Comparison of ENCODE assay signal across 17 mouse cellular contexts in the genomic region with DNA sequence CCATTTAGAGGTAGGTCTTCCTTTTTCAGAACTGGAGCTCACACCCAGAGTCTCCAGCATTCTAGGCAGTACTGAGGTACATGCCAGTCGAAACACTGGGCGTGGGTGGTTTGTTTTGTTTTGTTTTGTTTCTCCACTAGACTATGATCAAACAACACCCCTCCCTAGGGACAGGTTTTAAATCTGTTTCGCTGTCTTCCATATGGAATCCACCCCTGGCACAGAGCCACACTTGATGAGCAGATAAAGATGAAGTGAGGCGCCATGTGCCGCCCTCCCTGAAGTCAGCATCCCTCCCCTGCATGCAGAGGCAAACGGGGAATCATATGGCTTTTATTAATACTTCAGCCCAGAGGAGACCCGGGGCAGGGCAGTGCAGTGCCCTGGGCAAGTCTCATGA. TPM values are rescaled to one million over a fixed set of nuclear protein-coding genes. Genes with fewer than 3 reads are reported as not detected.
A peak's percentile ranks its signal among the peaks of the same experiment; 100 is the strongest.
DNase-seq lines count a peak whose midpoint lies in the region; ATAC-seq and TF ChIP-seq lines count a peak whose summit lies in the region.
"Had no signal": no experiment of that assay in that cellular context is flagged by ENCODE, and none has a peak within 500 bp of the region (broad histone marks: within the 10 kb centered on the region; RNA-seq: fewer than 3 reads in every experiment).

No protein-coding gene starts in this region.

- H3K79me2 ChIP-seq in myocyte (ENCODE audit: control insufficient read depth, insufficient read depth), result no peaks in the 10 kb centered on the region

- no peak overlapping the region for H3ac ChIP-seq in myocyte (ENCODE audit: control insufficient read depth, insufficient read length)

- H3K4me3 ChIP-seq in hindbrain, embryonic 13.5 days, result no peak overlapping the region
- no peak overlapping the region for H3K4me3 ChIP-seq in hindbrain, embryonic 10.5 days
- no peak overlapping the region for H3K4me3 ChIP-seq in myocyte
- H3K4me3 ChIP-seq: limb, embryonic 15.5 days; megakaryocyte, embryonic 14.5 days had no signal

- WGBS in hindbrain, embryonic 13.5 days, result 50% methylated on average over 7 of the region's 7 CpGs
- WGBS in hindbrain, embryonic 10.5 days, result 61% methylated on average over 7 of the region's 7 CpGs

- H3K4me1 ChIP-seq in hindbrain, embryonic 13.5 days (replicated peaks), result peaks cover 11% of the 10 kb centered on the region
- H3K4me1 ChIP-seq in hindbrain, embryonic 10.5 days (replicated peaks), result peaks cover 15% of the 10 kb centered on the region; the same call in 1 of the 2 replicates

- no peak for ATAC-seq in hindbrain, embryonic 13.5 days (ENCODE audit: low FRiP score)
- no peak for ATAC-seq in monocyte, adult 5-6 weeks (replicated peaks; ENCODE audit: insufficient number of reproducible peaks, low FRiP score, low TSS enrichment, poor library complexity, severe bottlenecking)

- no peak for TF ChIP-seq POLR2A in myocyte (IDR thresholded peaks at IDR 0.05; ENCODE audit: insufficient read length, low read depth)

- 0 out of 2 replicates have a peak overlapping the region, but pooled peaks have one; percentile 4 for H3K4me2 ChIP-seq in hindbrain, embryonic 13.5 days
- peak overlapping the region; percentile 38 for H3K4me2 ChIP-seq in myocyte (ENCODE audit: low read depth)
- H3K4me2 ChIP-seq: limb, embryonic 15.5 days; lung, embryonic 14.5 days had no signal

- H3K27me3 ChIP-seq in hindbrain, embryonic 13.5 days, result peaks cover 41% of the 10 kb centered on the region
- peaks cover 41% of the 10 kb centered on the region for H3K27me3 ChIP-seq in hindbrain, embryonic 10.5 days (ENCODE audit: insufficient read depth, poor library complexity, severe bottlenecking)
- peaks cover 12% of the 10 kb centered on the region for H3K27me3 ChIP-seq in myocyte (ENCODE audit: control insufficient read depth, insufficient read depth, insufficient read length)

- H3K36me3 ChIP-seq in hindbrain, embryonic 13.5 days, result no peaks in the 10 kb centered on the region
- H3K36me3 ChIP-seq in hindbrain, embryonic 10.5 days, result no peaks in the 10 kb centered on the region
- no peaks in the 10 kb centered on the region for H3K36me3 ChIP-seq in myocyte (ENCODE audit: control insufficient read depth, insufficient read depth)
- H3K36me3 ChIP-seq: limb, embryonic 15.5 days had no signal

- H3K9ac ChIP-seq in hindbrain, embryonic 13.5 days, result no peak overlapping the region
- H3K9ac ChIP-seq: limb, embryonic 15.5 days; lung, embryonic 14.5 days had no signal

- H3K9me3 ChIP-seq in hindbrain, embryonic 13.5 days, result no peaks in the 10 kb centered on the region
- H3K9me3 ChIP-seq in hindbrain, embryonic 10.5 days, result no peaks in the 10 kb centered on the region
- H3K9me3 ChIP-seq: limb, embryonic 15.5 days; megakaryocyte, embryonic 14.5 days had no signal

- H3K27ac ChIP-seq in hindbrain, embryonic 13.5 days, result no peak overlapping the region
- H3K27ac ChIP-seq in hindbrain, embryonic 10.5 days, result no peak overlapping the region
- H3K27ac ChIP-seq: limb, embryonic 15.5 days had no signal

- no peak for DNase-seq in hindbrain, embryonic 10.5 days (ENCODE audit: low spot score)
- DNase-seq in 3T3-L1 (ENCODE audit: low read depth, low spot score), result peak; percentile 64
- peak; percentile 76 for DNase-seq in NIH3T3 (ENCODE audit: low read depth)
- no peak for DNase-seq in spleen, postnatal 4 days (ENCODE audit: low spot score in 2 of 2)
- DNase-seq in urinary bladder, postnatal 10 days (ENCODE audit: low spot score), result no peak
- DNase-seq: cerebellum, adult 2 months; heart, adult 18-20 months; heart, postnatal 10 days; kidney, adult 9 months; lung, embryonic 14.5 days had no signal

TF ChIP-seq in myocyte, 11 proteins besides CTCF, POLR2A, EP300 and RAD21:
- no peak for TF ChIP-seq MYOD1 (IDR thresholded peaks at IDR 0.05; ENCODE audit: control insufficient read depth in 1 of 3, insufficient read length in 2 of 3, low read depth in 2 of 3)
- no peak for TF ChIP-seq REST (IDR thresholded peaks at IDR 0.05; ENCODE audit: insufficient read depth, insufficient read length)
- no peak for TF ChIP-seq CEBPB (IDR thresholded peaks at IDR 0.05; ENCODE audit: insufficient read depth, poor library complexity, severe bottlenecking)
- TF ChIP-seq TCF12 (IDR thresholded peaks at IDR 0.05; ENCODE audit: insufficient read depth, poor library complexity, severe bottlenecking), result no peak
- no peak for TF ChIP-seq SRF (IDR thresholded peaks at IDR 0.05; ENCODE audit: control insufficient read depth, insufficient read length, low read depth)
- TF ChIP-seq USF1 (IDR thresholded peaks at IDR 0.05; ENCODE audit: low read depth), result no peak
- TF ChIP-seq MYOG (IDR thresholded peaks at IDR 0.05; ENCODE audit: control insufficient read depth in 1 of 3, insufficient read depth in 1 of 3, insufficient read length in 2 of 3, low read depth in 2 of 3), result no peak
TF ChIP-seq in myocyte: peak in this region for 0.

RNA-seq across cellular contexts. Expression of gene 1520401A03Rik, which starts 17.8 kb away (rescaled TPM):
- 0.06 and 0.27 TPM in 2 replicates for polyA plus RNA-seq in hindbrain, embryonic 13.5 days (2015; fragmentation: Nextera tagmentation; extraction: Ambion mirVana)
- polyA plus RNA-seq in hindbrain, embryonic 10.5 days (2016; fragmentation: Nextera tagmentation; extraction: Ambion mirVana), result not detected in 2 replicates
- 0.40 TPM for polyA plus RNA-seq in myocyte (2012; fragmentation: generic; extraction: Trizol)
- total RNA-seq in monocyte, adult 5-6 weeks (2017), result not detected in 3 replicates
- total RNA-seq: heart, adult 18-20 months; heart, postnatal 10 days had no signal
- polyA plus RNA-seq: spleen, adult 2 months had no signal

RNA-seq across cellular contexts. Expression of gene Cldn9, which starts 20.9 kb away (rescaled TPM):
- 1.4 and 2.5 TPM in 2 replicates for polyA plus RNA-seq in hindbrain, embryonic 13.5 days (2015; fragmentation: Nextera tagmentation; extraction: Ambion mirVana)
- 6.3 and 13.1 TPM in 2 replicates for polyA plus RNA-seq in hindbrain, embryonic 10.5 days (2016; fragmentation: Nextera tagmentation; extraction: Ambion mirVana)
- polyA plus RNA-seq in myocyte (2012; fragmentation: generic; extraction: Trizol), result 0.24 TPM
- not detected in 3 replicates for total RNA-seq in monocyte, adult 5-6 weeks (2017)
- total RNA-seq: heart, adult 18-20 months; heart, postnatal 10 days; layer of hippocampus, adult 18-20 months had no signal

RNA-seq across cellular contexts. Expression of gene Pkmyt1, which starts 21.4 kb away (rescaled TPM):
- polyA plus RNA-seq in hindbrain, embryonic 13.5 days (2015; fragmentation: Nextera tagmentation; extraction: Ambion mirVana), result 18.0 and 18.8 TPM in 2 replicates
- 54.0 and 61.5 TPM in 2 replicates for polyA plus RNA-seq in hindbrain, embryonic 10.5 days (2016; fragmentation: Nextera tagmentation; extraction: Ambion mirVana)
- polyA plus RNA-seq in myocyte (2012; fragmentation: generic; extraction: Trizol), result 11.5 TPM
- 0.86 to 3.7 TPM (median 2.6 TPM) in 3 replicates for total RNA-seq in monocyte, adult 5-6 weeks (2017)

RNA-seq across cellular contexts. Expression of gene Cldn6, which starts 25.7 kb away (rescaled TPM):
- 0.61 and 0.85 TPM in 2 replicates for polyA plus RNA-seq in hindbrain, embryonic 13.5 days (2015; fragmentation: Nextera tagmentation; extraction: Ambion mirVana)
- 20.8 and 54.2 TPM in 2 replicates for polyA plus RNA-seq in hindbrain, embryonic 10.5 days (2016; fragmentation: Nextera tagmentation; extraction: Ambion mirVana)
- not detected for polyA plus RNA-seq in myocyte (2012; fragmentation: generic; extraction: Trizol)
- total RNA-seq in monocyte, adult 5-6 weeks (2017), result not detected in 3 replicates
- total RNA-seq: heart, adult 18-20 months; heart, postnatal 10 days; layer of hippocampus, adult 18-20 months had no signal

RNA-seq across cellular contexts. Expression of gene Tnfrsf12a, which starts 27.5 kb away (rescaled TPM):
- polyA plus RNA-seq in hindbrain, embryonic 13.5 days (2015; fragmentation: Nextera tagmentation; extraction: Ambion mirVana), result 2.7 and 3.4 TPM in 2 replicates
- 2.7 and 7.1 TPM in 2 replicates for polyA plus RNA-seq in hindbrain, embryonic 10.5 days (2016; fragmentation: Nextera tagmentation; extraction: Ambion mirVana)
- 328 TPM for polyA plus RNA-seq in myocyte (2012; fragmentation: generic; extraction: Trizol)
- 29.6 to 37.5 TPM (median 33.9 TPM) in 3 replicates for total RNA-seq in monocyte, adult 5-6 weeks (2017)

Comparison
In these comparisons a context has a peak if more than half of its experiments do, and no peak if none do; other contexts are left out.
1. DNase-seq: peak in 3T3-L1 (single experiment) and NIH3T3 (single experiment); none in hindbrain, embryonic 10.5 days (single experiment), spleen, postnatal 4 days (0 of 2) and urinary bladder, postnatal 10 days (single experiment).